Mouse (Mus musculus): ENCODE results near the gene Celf2. TPM values are rescaled to one million over a fixed set of nuclear protein-coding genes. Genes with fewer than 3 reads are reported as not detected.
A peak's percentile ranks its signal among the peaks of the same experiment; 100 is the strongest.

Gene Celf2
- total RNA-seq, 2 experiments from 2014 or later: 91.3 to 93.2 TPM

- no peak for DNase-seq
These were observed 491.8 kb downstream of the Celf2 start for GRCm38 (mm10) chr2:7017384-7018113.

GRCm38 (mm10) chr2:7013126-7013525 is 496.2 kb downstream of the Celf2 start:
- peak; percentile 18 for DNase-seq

- no peak for DNase-seq
These were observed 502.5 kb downstream of the Celf2 start for GRCm38 (mm10) chr2:7006816-7007215.

GRCm38 (mm10) chr2:7001967-7002366 is 507.4 kb downstream of the Celf2 start:
- DNase-seq: no peak

GRCm38 (mm10) chr2:6991010-6991421 is 518.3 kb downstream of the Celf2 start:
- DNase-seq: no peak

- DNase-seq: no peak
These were observed 523.7 kb downstream of the Celf2 start for GRCm38 (mm10) chr2:6985706-6986105.

GRCm38 (mm10) chr2:6983902-6984301 is 525.5 kb downstream of the Celf2 start:
- no peak for DNase-seq

GRCm38 (mm10) chr2:6976300-6976699 is 533.1 kb downstream of the Celf2 start:
- DNase-seq: no peak

- no peak for DNase-seq
These were observed 540.1 kb downstream of the Celf2 start for GRCm38 (mm10) chr2:6969228-6969627.

- DNase-seq: no peak
These were observed 544.1 kb downstream of the Celf2 start for GRCm38 (mm10) chr2:6965243-6965642.

- no peak for DNase-seq
These were observed 558.7 kb downstream of the Celf2 start for GRCm38 (mm10) chr2:6950702-6951101.

- no peak for DNase-seq
These were observed 563.5 kb downstream of the Celf2 start for GRCm38 (mm10) chr2:6945638-6946415.

- DNase-seq: no peak
These were observed 565.7 kb downstream of the Celf2 start for GRCm38 (mm10) chr2:6943651-6944050.

- DNase-seq: no peak
These were observed 566.5 kb downstream of the Celf2 start for GRCm38 (mm10) chr2:6942635-6943390.

GRCm38 (mm10) chr2:6939143-6939542 is 570.2 kb downstream of the Celf2 start:
- DNase-seq: no peak

GRCm38 (mm10) chr2:6933130-6933529 is 576.2 kb downstream of the Celf2 start:
- DNase-seq: no peak

- DNase-seq: peak; percentile 9
These were observed 581.5 kb downstream of the Celf2 start for GRCm38 (mm10) chr2:6927693-6928360.

- no peak for DNase-seq
These were observed 583.9 kb downstream of the Celf2 start for GRCm38 (mm10) chr2:6925505-6925904.

- DNase-seq: no peak
These were observed 585.5 kb downstream of the Celf2 start for GRCm38 (mm10) chr2:6923738-6924474.

- no peak for DNase-seq
These were observed 594.0 kb downstream of the Celf2 start for GRCm38 (mm10) chr2:6915386-6915785.

- no peak for DNase-seq
These were observed 596.0 kb downstream of the Celf2 start for GRCm38 (mm10) chr2:6913315-6913714.

- no peak for DNase-seq
These were observed 597.4 kb downstream of the Celf2 start for GRCm38 (mm10) chr2:6911932-6912331.
